Mouse (Mus musculus) cerebellum, postnatal 36 days (tissue): Measurements from ENCODE around the gene Dip2c.

Source experiments
- DNase-seq, 2 experiments: peaks; one replicate each; pipeline ENCODE4 v3.0.0; 2021 to 2022; ENCODE audit warnings: mixed read lengths in 2 of 2

The Dip2c gene

DNA sequence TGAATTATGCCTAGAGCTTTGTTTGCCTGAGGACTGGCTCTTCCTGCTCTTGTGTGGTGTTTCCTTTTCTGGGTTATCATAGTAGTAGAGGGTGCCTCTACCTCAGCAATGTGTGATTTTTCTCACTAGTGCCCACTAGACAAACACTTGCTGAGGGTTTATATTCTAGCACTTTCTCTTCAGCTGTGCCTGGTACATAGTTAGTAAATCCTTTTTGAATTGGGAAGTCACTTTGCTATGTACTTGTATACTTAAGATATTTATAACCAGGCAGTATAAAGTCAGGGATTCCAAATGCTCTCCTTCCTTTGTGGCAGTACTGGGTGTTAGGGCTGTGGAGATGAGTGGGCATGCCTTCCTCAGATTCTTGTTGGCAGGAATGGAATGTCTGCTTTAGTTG, 56.9 kb downstream of the Dip2c start:
- no peak for DNase-seq

DNA sequence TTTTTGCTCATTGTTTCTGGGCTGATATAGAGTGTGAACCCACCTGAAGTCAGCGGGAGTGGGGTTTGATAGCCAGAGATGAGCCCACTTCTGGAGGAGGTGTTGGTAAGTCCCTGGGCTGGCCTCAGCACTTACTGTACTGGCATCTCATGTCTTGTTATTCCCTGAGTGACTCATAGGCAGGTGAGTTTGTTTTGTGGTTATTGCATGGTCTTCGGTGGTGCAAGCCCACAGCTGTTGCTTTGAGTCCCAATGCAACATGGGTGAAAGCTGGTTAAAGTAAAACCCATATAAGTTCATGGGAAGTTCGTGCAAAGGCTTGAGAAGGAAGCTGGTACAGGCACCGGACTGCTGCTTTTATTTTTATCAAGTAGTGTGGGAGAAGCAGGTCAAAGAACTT, 64.0 kb downstream of the Dip2c start:
- DNase-seq: no peak

DNA sequence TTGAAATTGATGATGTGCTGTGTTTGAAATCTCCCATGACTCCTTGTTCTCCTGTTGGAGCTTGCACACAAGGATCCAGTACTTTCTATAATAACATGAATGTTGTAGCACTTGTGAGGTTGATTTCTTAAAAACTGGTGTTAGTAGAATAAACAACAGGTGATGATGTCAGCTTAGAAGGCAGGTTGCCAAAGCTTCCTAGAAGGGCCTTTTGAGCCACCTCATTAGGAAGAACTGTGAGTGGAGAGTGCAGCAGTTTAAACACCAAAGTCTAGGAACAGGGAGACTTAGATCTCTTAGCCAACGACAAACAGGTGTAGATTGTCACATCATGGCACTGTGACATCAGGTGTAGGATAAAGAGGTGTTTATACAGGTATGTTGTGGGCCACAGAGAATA, 66.4 kb downstream of the Dip2c start:
- no peak for DNase-seq

DNA sequence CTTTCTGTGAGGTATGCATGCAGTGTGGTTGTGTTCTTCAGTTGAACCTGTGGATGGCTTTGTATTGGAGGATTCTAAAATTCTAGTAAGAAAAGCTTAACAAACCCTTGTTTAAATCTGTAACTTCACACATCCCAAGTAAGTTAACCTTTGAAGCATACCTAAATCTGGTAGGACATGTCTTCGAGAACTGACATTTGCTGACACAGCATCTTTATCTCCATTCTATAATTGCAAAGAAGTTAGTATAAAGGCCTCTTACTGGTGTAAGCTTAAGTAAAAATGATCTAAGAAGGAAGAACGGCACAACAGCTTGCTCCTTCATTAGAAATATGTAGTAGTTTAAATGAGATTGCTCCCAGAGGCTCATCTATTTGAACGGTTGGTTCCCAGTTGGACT, 71.1 kb downstream of the Dip2c start:
- DNase-seq: no peak

DNA sequence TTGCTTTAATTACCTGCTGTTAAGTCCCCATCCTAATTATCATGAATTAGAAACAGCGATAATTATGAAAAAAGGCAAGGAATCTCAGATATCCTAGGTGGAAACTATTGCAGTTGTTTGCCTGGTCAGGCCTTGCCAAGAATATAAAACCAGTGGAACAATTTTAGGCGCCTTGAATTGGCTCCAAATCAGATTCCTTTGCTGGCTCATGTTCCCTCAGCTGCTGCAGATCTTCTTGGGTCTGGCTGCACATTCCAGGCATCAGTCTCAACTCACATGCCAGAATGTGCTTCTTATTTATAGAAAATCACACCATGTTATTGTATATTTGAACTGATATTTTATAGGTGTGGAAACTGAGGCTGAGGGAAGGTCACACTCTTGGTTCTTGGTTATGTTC, 74.3 kb downstream of the Dip2c start:
- DNase-seq: no peak

DNA sequence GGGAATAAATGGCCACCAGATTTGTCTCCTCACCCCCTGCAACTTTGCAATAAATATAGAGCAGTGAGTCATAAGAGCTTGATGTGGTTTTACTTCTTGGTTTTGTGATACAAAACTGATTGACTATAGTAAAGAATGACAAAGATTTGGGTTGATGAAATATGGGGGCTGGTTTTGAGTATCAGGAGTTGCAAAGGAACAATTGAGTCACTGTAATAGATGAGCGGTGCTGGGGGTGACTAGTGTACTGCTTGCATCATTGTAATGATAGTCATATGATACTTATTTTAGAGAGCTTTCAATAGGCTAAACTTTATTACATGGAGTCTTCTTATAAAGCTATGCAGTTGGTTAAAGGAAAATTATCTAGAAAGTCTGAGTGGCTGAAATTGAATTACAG, 77.6 kb downstream of the Dip2c start:
- no peak for DNase-seq

DNA sequence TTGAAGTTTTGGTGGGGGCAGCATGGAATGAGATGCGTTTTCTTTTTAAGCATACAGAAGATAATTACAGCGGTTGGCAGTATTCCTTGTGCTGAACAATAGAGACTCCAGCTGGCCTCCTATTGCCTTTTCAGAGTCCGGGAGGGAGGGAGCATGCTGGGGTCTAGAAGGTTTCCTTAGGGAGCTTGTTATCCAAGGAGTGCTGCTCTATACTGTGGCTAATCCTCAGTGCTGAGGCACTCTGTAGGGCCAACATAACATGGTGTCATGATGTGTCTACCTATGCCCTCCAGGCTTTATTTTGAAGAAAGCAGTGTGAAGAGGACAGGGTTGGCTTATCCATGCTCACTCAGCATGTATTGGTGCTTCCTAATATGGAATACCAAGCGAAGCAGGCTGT, 79.0 kb downstream of the Dip2c start:
- no peak for DNase-seq

DNA sequence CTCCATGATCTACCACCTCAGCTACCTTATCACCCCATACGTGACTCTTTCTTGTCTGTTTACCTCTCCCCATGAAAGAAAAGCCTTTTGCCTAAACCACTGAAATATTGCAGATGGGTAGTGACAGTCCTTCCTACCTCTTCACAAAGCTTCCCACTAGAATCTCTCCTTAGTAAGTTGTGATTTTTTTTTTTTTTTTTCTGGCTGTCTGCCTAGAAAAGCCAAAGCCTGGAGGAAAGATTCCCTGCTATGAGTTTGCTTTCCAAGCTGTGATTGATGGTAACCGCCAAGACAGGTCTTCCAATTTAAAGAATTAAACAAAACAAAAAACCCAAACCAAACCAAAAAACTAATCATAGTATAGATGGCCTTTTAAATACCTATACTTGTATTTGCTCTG, 85.1 kb downstream of the Dip2c start:
- DNase-seq: no peak

DNA sequence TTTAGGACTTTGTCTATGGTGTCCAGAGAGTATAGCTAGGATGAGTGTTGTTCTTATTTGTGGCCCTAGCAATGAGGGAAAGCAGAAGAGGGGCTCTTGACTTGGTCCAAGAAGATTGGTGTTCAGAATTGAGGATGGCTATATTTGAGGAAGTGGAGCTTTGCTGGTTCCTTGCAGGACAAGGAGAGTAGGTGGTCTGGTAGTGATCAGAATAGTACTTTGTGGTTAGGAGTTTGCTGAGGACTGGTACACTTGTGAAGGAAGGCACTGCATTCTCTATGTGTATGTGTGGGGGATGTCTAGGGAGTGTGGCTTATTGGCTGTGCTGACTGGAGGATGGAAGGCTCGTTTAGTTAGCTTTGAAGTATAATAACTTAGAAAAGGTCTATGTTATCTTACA, 95.1 kb downstream of the Dip2c start:
- DNase-seq: no peak

DNA sequence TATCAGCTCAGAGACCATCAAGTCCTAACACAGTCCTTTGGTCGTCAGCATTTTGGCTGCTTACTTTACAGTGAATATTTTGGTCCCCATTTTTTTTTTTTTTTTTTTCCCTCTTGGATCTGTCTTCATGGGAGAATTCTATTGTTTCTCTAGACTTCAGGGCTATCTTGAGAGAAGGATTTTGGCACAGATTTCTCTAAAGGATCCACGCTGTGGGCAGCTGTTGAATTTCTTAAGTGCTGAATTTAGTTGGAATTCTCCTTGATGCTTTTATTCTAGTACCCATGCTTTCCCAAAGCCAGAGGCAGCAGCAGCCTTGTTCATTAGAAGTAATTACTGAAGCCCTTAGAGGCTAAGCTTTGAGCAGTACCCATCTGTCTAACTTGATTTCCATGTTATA, 100.8 kb downstream of the Dip2c start:
- DNase-seq: no peak

DNA sequence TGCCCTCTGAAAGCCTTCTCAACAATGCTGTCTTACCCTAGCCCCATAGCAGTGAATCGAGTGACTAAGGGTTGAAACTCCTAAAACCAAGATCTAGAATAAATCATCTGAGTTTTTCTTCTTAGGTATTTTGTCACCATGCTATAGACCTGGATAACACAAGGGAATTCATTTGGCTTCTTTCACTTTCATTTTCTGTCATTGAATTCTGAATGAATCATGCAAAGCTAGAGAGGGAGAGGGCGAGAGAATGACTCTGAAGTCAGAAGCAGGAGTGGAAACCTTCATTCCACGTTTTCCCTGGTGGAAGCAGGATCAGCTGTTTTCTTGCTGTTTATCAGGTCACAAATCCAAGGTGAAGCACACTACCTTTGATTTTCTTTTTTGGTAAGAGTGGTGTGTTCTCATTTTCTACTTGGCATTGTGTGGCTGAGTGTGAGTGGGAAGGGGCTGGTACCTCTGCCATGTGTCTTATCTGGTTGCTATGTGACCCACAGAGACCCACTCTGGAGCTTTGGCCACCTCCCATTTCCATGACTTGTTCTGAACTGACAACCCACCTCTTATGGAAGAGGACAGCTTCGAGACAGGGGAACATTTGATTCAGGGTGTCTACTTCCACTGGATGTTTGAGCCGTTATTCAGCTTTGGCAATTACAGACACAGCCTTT, 104.5 kb downstream of the Dip2c start:
- DNase-seq: no peak

DNA sequence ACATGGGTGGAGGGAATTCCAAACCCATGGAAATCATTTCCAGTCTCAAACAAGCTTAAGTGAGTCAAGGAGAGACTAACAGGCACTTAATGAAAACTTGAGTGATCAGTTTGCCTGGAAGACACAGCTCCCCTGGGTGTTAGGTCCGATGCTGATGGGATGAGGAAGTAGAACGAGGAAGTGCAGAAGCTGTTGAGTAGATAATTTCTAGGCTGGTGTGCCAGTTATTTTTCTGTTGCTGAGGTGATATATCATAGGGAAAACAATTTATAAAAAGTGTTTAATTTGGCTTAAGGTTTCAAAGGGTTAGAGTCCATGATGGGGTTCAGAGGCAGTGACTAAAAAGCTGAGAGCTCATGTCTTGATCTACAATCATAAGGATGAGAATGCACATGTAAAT, 111.7 kb downstream of the Dip2c start:
- no peak for DNase-seq

DNA sequence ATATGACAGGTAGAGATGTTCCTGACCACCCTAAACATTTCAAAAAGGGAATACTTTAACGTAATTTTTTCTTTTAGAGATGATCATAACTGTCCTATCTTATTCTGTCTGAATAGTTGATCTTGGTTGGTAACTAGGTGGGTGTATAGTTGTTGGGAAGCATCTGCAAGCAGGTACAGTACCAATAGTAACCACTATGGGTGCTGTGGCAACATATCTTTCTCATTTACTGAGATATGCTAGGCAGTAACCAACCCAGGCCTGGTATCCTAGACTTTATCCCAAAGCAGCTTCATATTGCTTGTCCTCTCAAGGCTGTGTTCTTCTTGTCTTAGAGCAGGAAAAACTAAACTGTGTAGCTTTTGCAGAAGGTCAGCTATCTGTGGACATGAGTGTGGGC, 113.0 kb downstream of the Dip2c start:
- DNase-seq: no peak

DNA sequence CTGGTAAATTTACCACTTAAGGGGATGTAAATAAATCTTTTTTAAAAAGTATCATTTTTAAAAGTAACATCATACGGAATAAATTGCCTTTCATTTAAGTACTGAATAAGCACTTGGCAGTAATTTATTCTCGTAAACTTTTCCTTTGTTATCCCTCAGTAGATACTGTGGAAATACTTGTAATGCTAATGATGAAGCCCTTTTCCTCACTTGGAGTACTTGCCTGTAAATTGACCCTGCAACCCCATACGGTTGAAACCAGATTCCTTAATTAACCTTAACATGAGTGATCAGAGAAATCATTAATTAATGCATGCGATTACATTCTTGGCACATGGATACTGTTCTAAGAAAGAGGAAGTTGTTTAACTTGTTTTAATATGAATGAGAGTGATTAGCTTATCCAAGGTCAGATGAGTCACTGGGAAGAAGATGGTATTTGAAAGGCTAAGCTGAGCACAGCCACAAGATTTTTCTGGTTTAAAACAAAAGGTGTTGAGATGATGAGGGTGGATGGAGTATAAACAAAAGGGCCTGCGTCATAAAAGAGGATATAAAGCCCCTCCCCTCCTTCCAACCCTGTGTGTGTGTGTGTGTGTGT, 114.0 kb downstream of the Dip2c start:
- no peak for DNase-seq

DNA sequence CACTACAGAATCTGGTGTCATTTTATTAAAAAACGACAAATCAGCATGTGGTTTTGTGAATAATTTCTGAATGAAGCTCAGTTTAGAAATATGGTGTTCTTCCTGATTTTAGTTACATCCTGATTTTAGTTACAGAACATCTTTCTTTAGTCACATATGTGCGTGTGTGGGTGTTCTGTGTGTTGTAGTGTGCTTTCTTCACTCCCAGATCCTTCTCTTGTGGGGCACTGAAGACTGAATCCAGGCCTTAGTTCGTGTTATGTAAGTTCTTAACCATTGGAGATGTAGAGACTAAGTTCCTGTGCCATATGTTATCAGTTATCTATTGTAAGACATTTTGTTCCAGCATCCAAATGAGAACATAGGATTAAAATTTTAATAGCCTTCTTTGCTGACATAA, 117.1 kb downstream of the Dip2c start:
- no peak for DNase-seq

DNA sequence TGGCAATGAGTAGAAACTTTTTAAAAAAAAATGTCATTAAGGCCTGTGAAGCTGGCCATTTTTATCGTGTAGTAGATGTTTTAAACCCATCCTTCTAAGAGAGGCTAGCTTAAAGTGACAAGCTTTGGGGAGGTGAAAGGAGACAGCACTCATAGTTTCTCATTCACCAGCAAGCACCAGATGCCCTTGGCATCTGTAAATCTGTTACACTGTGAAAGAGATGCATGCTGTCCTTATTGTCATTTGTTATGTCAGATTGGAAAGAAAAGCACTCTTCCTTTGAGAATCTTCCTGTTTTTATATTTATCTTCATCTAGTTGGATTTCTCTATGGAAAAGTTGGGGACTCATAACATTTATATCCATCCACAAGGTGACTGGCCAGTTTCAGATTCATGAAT, 119.0 kb downstream of the Dip2c start:
- no peak for DNase-seq

DNA sequence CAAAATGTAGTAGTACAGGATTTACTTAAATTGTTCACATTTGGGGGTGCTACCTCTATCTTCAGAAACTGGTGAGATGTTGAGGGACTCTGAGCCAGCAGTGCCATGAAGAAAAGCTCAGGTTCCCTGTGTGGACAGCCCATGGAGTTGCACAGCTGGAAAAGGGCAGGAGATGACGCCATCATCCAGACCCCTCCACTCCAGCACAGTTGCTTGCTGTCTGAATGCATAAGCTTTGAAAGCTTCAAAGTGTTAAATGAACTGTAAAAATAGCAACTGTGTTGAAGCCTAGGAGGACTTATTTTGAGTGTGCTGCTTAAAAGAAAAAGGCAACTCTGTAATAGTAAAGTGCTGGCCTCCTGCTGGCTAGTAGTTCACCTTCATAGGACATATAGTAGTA, 122.5 kb downstream of the Dip2c start:
- no peak for DNase-seq

DNA sequence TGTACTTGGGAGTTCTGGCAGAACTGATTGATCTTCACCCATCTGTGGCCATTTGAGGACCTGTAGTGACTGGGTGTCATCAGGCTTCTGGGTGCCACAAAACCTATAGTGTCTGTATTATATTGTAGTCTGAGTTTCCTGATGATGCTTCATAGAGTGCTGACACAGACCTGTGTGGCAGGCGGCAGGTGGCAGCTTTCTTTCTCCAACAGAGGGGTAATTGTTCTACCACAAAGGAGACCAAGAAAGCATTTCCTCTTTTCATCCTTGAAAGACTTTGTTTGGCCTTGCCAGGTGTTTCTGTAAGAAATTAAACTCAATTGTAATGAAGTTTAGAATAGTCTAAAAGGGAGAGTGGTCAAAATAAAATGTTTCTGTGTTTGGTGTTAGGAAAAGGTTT, 129.1 kb downstream of the Dip2c start:
- no peak for DNase-seq

DNA sequence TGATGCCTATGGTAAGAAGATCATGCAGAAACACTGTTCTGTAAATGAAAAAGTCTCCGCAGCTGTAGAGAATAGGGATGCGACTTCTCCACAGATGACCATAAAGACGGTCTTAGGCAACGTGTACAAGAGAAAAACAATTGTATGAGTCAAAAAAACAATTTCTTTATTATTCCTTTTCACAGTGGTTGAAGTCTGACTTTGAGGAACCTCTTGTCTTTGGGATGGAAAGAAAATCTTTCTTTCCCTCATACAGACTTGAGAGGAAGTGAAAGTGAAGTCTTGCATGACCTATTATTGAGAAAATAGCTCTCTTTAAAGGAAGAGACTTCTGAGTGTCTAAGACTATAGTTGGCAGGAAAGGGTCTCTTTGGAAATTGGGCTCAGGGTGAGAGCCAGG, 132.7 kb downstream of the Dip2c start:
- no peak for DNase-seq

DNA sequence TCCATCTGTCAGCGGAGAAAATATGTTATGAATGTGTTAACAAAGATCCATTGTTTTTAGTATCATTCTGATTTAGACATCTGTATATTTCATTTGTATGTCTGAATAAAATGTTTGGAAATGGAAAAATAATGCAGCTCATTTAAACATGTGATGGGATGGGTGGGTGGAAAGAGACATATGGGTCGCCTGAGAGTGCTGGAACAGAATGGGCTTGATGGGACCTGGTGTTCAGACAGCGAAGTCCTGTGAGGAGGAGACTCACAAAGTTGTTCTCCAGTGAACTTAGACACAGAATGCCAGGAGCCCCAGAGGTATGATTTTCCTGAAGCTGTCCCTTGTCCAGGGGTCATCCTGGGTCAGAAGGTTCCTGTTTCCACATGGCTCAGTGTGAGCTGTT, 142.1 kb downstream of the Dip2c start:
- DNase-seq: no peak

DNA sequence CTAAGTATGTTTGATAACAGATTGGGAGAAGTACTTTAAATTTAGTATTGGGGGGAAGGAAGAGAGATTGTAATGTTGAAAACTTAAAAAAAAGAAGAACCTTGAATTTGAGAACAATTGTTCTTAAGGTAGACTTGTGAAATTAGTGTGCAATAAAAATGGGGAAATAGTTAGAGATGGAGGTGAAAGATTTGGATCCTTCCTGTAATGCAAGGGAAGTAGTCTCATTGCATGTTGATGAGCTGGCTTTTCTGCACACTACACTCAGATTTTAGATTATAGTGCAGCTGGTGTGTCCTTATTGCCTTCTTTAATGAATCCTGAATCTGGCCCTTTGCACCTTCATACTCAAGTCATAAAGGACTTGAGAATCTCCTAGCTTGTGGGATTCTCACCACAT, 142.9 kb downstream of the Dip2c start:
- no peak for DNase-seq

DNA sequence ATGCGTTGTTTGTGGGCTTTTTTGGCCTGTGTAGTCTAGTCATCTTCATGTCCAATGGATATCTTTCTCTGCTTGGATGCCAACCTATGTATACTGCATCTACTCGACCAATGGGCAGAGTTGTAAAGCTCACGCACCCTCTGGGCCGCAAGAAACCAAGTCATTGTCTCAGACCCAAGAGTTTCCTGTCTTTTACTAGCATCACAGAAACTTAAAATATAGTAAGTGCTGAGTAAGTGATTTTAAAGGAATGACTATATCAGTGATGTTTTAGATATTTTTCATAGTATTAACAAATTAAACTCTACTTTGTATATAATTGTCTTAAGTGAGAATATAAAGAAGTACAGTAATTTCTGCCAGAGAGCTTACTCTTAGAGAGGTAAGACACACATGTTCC, 145.6 kb downstream of the Dip2c start:
- DNase-seq: no peak

DNA sequence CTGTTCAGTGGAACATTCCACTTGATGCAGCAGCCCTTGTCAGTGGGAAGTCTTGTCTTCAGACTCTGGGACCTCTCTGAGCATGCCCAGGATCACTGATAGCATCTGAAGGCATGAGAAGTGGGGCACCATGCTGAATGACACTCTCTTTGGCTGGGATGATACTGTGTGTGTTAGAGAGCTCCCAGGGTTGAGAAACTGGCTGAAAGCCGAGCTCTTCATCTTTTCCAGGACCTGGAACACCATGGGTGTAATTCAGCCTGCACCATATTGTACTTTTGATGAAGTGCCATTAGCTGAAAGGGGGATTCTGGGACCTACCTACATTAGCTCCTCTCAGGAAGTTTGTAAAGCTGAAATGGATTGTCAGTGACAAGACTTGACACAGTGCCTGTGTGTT, 146.5 kb downstream of the Dip2c start:
- DNase-seq: peak; percentile 27 to 35

DNA sequence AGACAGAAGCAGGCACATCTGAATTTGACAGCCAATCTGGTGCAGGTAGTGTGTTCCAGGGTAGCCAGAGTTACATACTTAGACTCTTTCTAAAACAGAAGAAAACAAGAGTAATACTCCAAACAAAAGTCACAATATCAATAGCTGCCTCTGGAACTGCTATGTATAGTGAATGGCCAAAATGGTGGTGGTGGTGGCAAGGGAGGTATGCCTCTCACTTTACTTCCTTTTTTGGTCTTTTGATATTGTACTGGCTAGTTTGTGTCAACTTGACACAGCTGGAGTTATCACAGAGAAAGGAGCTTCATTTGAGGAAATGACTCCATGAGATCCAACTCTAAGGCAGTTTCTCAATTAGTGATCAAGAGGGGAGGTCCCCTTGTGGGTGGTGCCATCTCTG, 148.1 kb downstream of the Dip2c start:
- DNase-seq: no peak

DNA sequence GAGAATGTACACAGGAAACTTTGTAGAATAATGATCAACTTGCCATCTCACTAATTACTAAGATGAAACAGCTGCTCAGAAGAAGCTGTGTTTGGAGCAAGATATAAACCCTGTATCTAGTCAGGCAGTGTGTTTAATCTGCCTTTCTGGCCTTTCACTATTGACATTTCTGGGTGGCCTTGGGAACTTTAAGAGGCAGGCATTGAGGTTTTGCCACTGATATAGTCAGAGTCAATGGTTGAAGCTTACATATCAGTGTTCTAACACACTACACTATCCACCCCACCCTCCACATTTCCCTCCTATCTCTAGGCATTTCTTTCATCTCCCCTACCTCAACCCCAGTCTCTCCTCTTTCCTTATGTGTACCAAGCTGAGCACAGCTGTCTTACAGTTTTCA, 149.9 kb downstream of the Dip2c start:
- DNase-seq: no peak
